Mouse (Mus musculus) CD4-positive naive resting alpha-beta T cell, adult 76 days (primary cell): ENCODE data around the gene Gm21913. TPM values are rescaled to one million over a fixed set of nuclear protein-coding genes. Genes with fewer than 3 reads are reported as not detected.

Source experiments
- total RNA-seq: library from RNA; stranded (reverse); gene quantifications from one replicate; pipeline ENCODE4 v1.2.4, GENCODE M21; 2023

The Gm21913 gene
- total RNA-seq, result not detected

GRCm38 (mm10) chrY:74623596-74623995 is at the start of gene Gm21913:
TSS of gene Gm21913 (plus strand) at chrY:74623896.

Other genes starting within 250 kb of the Gm21913 start
- not detected for gene Gm29110, start 153.4 kb upstream of the Gm21913 start, total RNA-seq